Comparison of ENCODE assay signal across 11 mouse cellular contexts in the genomic region with DNA sequence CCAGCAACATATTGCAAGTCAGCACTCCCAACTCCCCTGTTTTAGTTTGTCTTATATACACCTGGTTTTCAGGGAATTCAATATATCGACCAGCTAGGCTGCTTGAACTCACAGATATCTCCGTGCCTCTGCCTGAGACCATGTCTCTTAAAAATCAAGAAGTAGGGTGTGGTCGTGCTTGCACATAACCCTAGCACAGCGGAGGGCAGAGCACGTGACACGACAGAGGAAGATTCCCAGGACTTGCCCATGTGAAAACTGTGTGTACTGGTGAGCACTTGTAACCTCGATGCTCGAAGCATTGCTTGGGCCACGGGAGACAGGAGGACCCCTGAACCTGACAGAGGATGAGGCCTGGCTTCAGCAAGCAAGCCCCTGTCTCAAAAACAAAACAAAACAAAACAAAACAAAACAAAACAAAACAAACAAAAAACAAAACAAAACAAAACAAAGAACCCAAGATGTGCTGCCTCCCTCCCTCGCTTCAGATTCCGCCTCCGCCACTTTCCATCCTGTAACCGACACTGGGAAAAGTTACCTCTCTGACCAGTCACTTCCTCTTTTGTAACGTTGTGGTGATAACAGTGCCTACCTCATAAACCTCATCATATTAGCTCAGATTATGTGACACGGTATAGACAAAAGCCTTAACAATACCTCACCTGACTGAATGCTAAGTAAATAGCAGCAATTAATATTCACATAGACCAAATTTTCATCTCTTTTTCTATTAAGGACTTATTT. TPM values are rescaled to one million over a fixed set of nuclear protein-coding genes. Genes with fewer than 3 reads are reported as not detected.
A peak's percentile ranks its signal among the peaks of the same experiment; 100 is the strongest.
DNase-seq lines count a peak whose midpoint lies in the region; ATAC-seq lines count a peak whose summit lies in the region.
"Had no signal": no experiment of that assay in that cellular context is flagged by ENCODE, and none has a peak within 500 bp of the region (broad histone marks: within the 10 kb centered on the region; RNA-seq: fewer than 3 reads in every experiment).

No protein-coding gene starts in this region.

- no peak overlapping the region for H3K27ac ChIP-seq in intestine, embryonic 15.5 days
- H3K27ac ChIP-seq: neural tube, embryonic 15.5 days had no signal

- H3K4me2 ChIP-seq in intestine, embryonic 15.5 days (replicated peaks), result no peak overlapping the region
- H3K4me2 ChIP-seq: neural tube, embryonic 15.5 days had no signal

- H3K9ac ChIP-seq in intestine, embryonic 15.5 days, result no peak overlapping the region
- H3K9ac ChIP-seq: neural tube, embryonic 15.5 days had no signal

- peaks cover 7% of the 10 kb centered on the region for H3K4me1 ChIP-seq in intestine, embryonic 15.5 days (replicated peaks)
- H3K4me1 ChIP-seq: neural tube, embryonic 15.5 days had no signal

- H3K27me3 ChIP-seq in intestine, embryonic 15.5 days (replicated peaks), result no peaks in the 10 kb centered on the region

- no peaks in the 10 kb centered on the region for H3K36me3 ChIP-seq in intestine, embryonic 15.5 days
- H3K36me3 ChIP-seq: neural tube, embryonic 15.5 days had no signal

- H3K4me3 ChIP-seq in intestine, embryonic 15.5 days (replicated peaks), result no peak overlapping the region
- H3K4me3 ChIP-seq: neural tube, embryonic 15.5 days had no signal

- no peaks in the 10 kb centered on the region for H3K9me3 ChIP-seq in intestine, embryonic 15.5 days
- H3K9me3 ChIP-seq: neural tube, embryonic 15.5 days had no signal

- peak; percentile 34; the same call in 1 of the 2 replicates for ATAC-seq in intestine, embryonic 15.5 days
- ATAC-seq in megakaryocyte-erythroid progenitor cell, adult 5-6 weeks (replicated peaks; ENCODE audit: low FRiP score, low TSS enrichment, poor library complexity, severe bottlenecking), result 0 out of 2 replicates have a peak, but pooled peaks have one; percentile 15
- ATAC-seq: forebrain, embryonic 14.5 days had no signal

- DNase-seq in spleen, postnatal 36 days (ENCODE audit: low spot score in 2 of 2), result peak; percentile 40 to 52
- no peak for DNase-seq in spleen, postnatal 4 days (ENCODE audit: low spot score in 2 of 2)
- peak; percentile 9 for DNase-seq in T-cell, adult 2 months (ENCODE audit: low spot score)
- no peak for DNase-seq in ovary, adult 18-20 months (ENCODE audit: low spot score)
- DNase-seq in layer of hippocampus, adult 8-10 months (ENCODE audit: low spot score in 2 of 2), result no peak
- no peak for DNase-seq in gastrocnemius, postnatal 25 days
- DNase-seq: embryo, embryonic 11 days had no signal

- 63% methylated on average over 15 of the region's 15 CpGs for WGBS in intestine, embryonic 15.5 days

RNA-seq across cellular contexts. Expression of gene Vamp5, which starts 5.3 kb away (rescaled TPM):
- 19.2 and 19.4 TPM in 2 replicates for polyA plus RNA-seq in intestine, embryonic 15.5 days (2015; fragmentation: Nextera tagmentation; extraction: Ambion mirVana)
- 420 and 424 TPM in 2 replicates for total RNA-seq in megakaryocyte-erythroid progenitor cell, adult 5-6 weeks (2014; fragmentation: Nextera tagmentation)
- total RNA-seq in megakaryocyte-erythroid progenitor cell, adult 5-6 weeks (2017), result 125 and 132 TPM in 2 replicates
- 1 to 10 TPM; 3.8 to 8.8 (median 7.4) TPM for total RNA-seq in layer of hippocampus, adult 8-10 months (2022)
- total RNA-seq in gastrocnemius, postnatal 25 days (2021), result 10 to 100 TPM; 97.2 to 99.9 TPM

RNA-seq across cellular contexts. Expression of gene Rnf181, which starts 8.2 kb away (rescaled TPM):
- 122 and 133 TPM in 2 replicates for polyA plus RNA-seq in intestine, embryonic 15.5 days (2015; fragmentation: Nextera tagmentation; extraction: Ambion mirVana)
- total RNA-seq in megakaryocyte-erythroid progenitor cell, adult 5-6 weeks (2014; fragmentation: Nextera tagmentation), result 82.6 and 91.5 TPM in 2 replicates
- 34.8 and 55.5 TPM in 2 replicates for total RNA-seq in megakaryocyte-erythroid progenitor cell, adult 5-6 weeks (2017)
- 10 to 100 TPM; 72.3 to 86.0 (median 78.8) TPM for total RNA-seq in layer of hippocampus, adult 8-10 months (2022)
- total RNA-seq in gastrocnemius, postnatal 25 days (2021), result 10 to 100 TPM; 23.8 to 28.8 TPM

RNA-seq across cellular contexts. Expression of gene Vamp8, which starts 15.5 kb away (rescaled TPM):
- polyA plus RNA-seq in intestine, embryonic 15.5 days (2015; fragmentation: Nextera tagmentation; extraction: Ambion mirVana), result 193 and 229 TPM in 2 replicates
- total RNA-seq in megakaryocyte-erythroid progenitor cell, adult 5-6 weeks (2014; fragmentation: Nextera tagmentation), result 225 and 320 TPM in 2 replicates
- total RNA-seq in megakaryocyte-erythroid progenitor cell, adult 5-6 weeks (2017), result 240 and 305 TPM in 2 replicates
- 10 to 100 TPM; 12.5 to 33.9 (median 22.4) TPM for total RNA-seq in layer of hippocampus, adult 8-10 months (2022)
- total RNA-seq in gastrocnemius, postnatal 25 days (2021), result 10 to 100 TPM; 44.2 to 49.7 TPM

RNA-seq across cellular contexts. Expression of gene Tmem150a, which starts 19.7 kb away (rescaled TPM):
- 11.3 and 14.4 TPM in 2 replicates for polyA plus RNA-seq in intestine, embryonic 15.5 days (2015; fragmentation: Nextera tagmentation; extraction: Ambion mirVana)
- 0.92 and 5.0 TPM in 2 replicates for total RNA-seq in megakaryocyte-erythroid progenitor cell, adult 5-6 weeks (2014; fragmentation: Nextera tagmentation)
- total RNA-seq in megakaryocyte-erythroid progenitor cell, adult 5-6 weeks (2017), result not detected in 2 replicates
- 10 to 100 TPM; 10.9 to 13.4 (median 11.4) TPM for total RNA-seq in layer of hippocampus, adult 8-10 months (2022)
- 10 to 100 TPM; 14.8 to 17.3 TPM for total RNA-seq in gastrocnemius, postnatal 25 days (2021)

RNA-seq across cellular contexts. Expression of gene 0610030E20Rik, which starts 27.9 kb away (rescaled TPM):
- polyA plus RNA-seq in intestine, embryonic 15.5 days (2015; fragmentation: Nextera tagmentation; extraction: Ambion mirVana), result 25.9 and 26.1 TPM in 2 replicates
- total RNA-seq in megakaryocyte-erythroid progenitor cell, adult 5-6 weeks (2014; fragmentation: Nextera tagmentation), result 28.5 and 31.0 TPM in 2 replicates
- 15.2 and 16.6 TPM in 2 replicates for total RNA-seq in megakaryocyte-erythroid progenitor cell, adult 5-6 weeks (2017)
- 10 to 100 TPM; 15.6 to 19.6 (median 18.1) TPM for total RNA-seq in layer of hippocampus, adult 8-10 months (2022)
- 10 to 100 TPM; 11.2 to 12.8 TPM for total RNA-seq in gastrocnemius, postnatal 25 days (2021)

Comparison
In these comparisons a context has a peak if more than half of its experiments do, and no peak if none do; other contexts are left out.
1. DNase-seq: peak in spleen, postnatal 36 days (2 of 2) and T-cell, adult 2 months (single experiment); none in spleen, postnatal 4 days (0 of 2), ovary, adult 18-20 months (single experiment), layer of hippocampus, adult 8-10 months (0 of 2) and gastrocnemius, postnatal 25 days (single experiment).
2. RNA of gene Vamp5, which starts 5.3 kb away (total RNA-seq): 125 to 424 TPM in megakaryocyte-erythroid progenitor cell, adult 5-6 weeks and 97.2 to 99.9 TPM in gastrocnemius, postnatal 25 days; 3.8 to 8.8 TPM in layer of hippocampus, adult 8-10 months; every median in the first group is over 10 times any median in the second.
3. RNA of gene Vamp8, which starts 15.5 kb away (total RNA-seq): 225 to 320 TPM in megakaryocyte-erythroid progenitor cell, adult 5-6 weeks; 44.2 to 49.7 TPM in gastrocnemius, postnatal 25 days and 12.5 to 33.9 TPM in layer of hippocampus, adult 8-10 months; every median in the first group is over 4 times any median in the second.